Mouse (Mus musculus) cerebellum, adult 2 months (tissue): ENCODE measurements around the gene Mrpl34. TPM values are rescaled to one million over a fixed set of nuclear protein-coding genes. Genes with fewer than 3 reads are reported as not detected.
A peak's percentile ranks its signal among the peaks of the same experiment; 100 is the strongest.

Source experiments
- DNase-seq, 2 experiments: peaks; one replicate each; pipeline ENCODE4 v3.0.0; 2021
- H3K27ac ChIP-seq: fragments of 200-500 bp; 2 replicates; pipeline ENCODE4 v1.5.1; 2012; ENCODE audit warnings: low read length, control low read depth, inconsistent platforms; ENCODE audit not compliant: insufficient read depth
- H3K27me3 ChIP-seq: fragments of 200-500 bp; 2 replicates; pipeline ENCODE4 v1.6.1; 2012; ENCODE audit warnings: inconsistent platforms, mild to moderate bottlenecking, low read length, moderate library complexity; ENCODE audit not compliant: control insufficient read depth, insufficient read depth
- H3K4me1 ChIP-seq: fragments of 200-500 bp; 2 replicates; pipeline ENCODE4 v1.6.1; 2011; ENCODE audit warnings: low read length; ENCODE audit not compliant: control insufficient read depth, insufficient read depth
- H3K4me3 ChIP-seq: fragments of 200-500 bp; replicated peaks from 2 replicates; pipeline ENCODE3; 2011; ENCODE audit warnings: mild to moderate bottlenecking, low read depth, low read length, control low read depth; ENCODE audit not compliant: insufficient read depth
- CTCF ChIP-seq: fragments of 200-500 bp; IDR thresholded peaks from 2 replicates; pipeline ENCODE4 v1.5.1; 2011; ENCODE audit warnings: low read depth, mild to moderate bottlenecking, control low read depth, low read length, moderate library complexity, borderline replicate concordance; ENCODE audit not compliant: insufficient read depth
- POLR2A ChIP-seq: fragments of 200-500 bp; IDR thresholded peaks from 2 replicates; pipeline ENCODE4 v1.6.1; 2011; ENCODE audit warnings: low read length, control low read depth, borderline replicate concordance; ENCODE audit not compliant: insufficient read depth
- WGBS: fragments of 180-500 bp; shearing (Covaris S2); methylation state at CpG from one replicate; pipeline ENCODE4 v1.1.7; 2018; 5-methylcytosine and 5-hydroxymethylcytosine counted together
- polyA plus RNA-seq: library from polyadenylated mRNA; depleted of rRNA; stranded (reverse); fragments of >200 nt; gene quantifications from 2 replicates; pipeline ENCODE4 v1.2.3, GENCODE M21; 2012

Mrpl34 gene
- polyA plus RNA-seq, 1 experiment: 68.5 TPM

DNA sequence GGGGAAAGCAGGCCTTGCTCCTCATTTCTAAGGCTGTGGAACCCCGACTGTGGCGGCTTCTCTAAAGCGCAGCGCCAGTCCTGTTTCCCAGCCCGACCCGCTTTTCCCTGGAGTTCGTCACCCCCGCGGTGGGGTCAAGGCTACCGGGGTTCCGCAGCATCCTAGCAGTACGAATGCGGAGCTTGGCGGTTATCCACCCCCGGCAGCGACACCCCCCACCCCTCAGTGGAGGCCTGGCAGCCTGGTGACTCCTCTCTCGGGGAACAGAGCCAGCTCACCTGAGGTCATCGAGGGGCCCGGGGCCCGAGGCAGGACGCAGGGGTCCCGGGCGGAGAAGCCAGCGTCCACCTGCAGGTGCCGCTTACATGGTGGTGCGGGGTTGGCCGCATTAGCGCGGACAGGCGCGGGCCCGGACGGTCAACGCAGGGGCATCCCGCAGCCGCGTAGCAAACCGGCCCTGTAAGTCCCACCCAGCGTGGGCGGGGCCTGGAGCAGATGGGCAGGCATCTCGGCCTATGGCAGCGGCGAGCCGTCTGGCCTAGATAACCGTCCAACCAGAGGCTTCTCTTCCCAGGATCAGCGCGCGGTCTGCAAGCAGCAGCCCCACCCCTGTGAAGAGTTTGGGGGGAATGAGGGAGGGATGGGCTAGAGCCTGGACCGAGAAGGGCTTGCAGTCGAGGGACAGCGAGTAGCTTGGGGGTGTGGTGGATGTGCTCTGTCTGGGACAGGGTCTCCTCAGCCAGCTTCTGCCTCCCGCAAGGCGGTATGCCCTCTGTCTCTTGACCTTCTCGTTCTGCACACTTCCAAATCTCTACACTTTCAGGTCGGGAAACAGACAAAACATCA, 1.3 kb upstream of the Mrpl34 start, which contains the start of gene Abhd8:
TSS of gene Abhd8 (minus strand) at position 468 of the 846 bp plus-strand sequence.
- H3K4me1 ChIP-seq: peaks cover 21% of the 10 kb centered on the region
- WGBS: under 1% methylated on average over 55 of the region's 55 CpGs
- DNase-seq: peak; percentile 99 to 100

DNA sequence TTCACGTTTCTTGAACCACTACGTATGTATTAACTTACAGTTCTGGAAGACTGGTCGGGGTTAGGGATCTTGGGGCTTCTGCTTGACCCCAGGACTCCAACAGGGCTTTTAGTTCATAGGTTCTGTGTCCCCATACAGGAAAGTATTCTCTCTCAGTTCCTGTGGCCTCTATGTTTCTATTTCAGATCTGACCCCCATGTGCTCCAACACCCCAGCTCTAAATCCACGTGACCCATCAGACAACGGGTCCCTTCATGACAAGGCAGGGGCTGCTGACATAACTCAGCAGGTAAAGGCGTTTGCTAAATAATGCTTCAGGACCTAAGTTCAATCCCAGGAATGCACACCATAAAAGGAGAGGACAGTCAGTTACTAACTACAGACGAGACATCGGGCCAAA, 974 bp downstream of the Mrpl34 start:
- no peak overlapping the region for H3K4me3 ChIP-seq
- H3K4me1 ChIP-seq: peaks cover 24% of the 10 kb centered on the region
- H3K27me3 ChIP-seq: no peaks in the 10 kb centered on the region
- no peak for TF ChIP-seq CTCF
- no peak for TF ChIP-seq POLR2A
- DNase-seq: peak; percentile 16 to 17
- WGBS: 80% methylated on average over 8 of the region's 8 CpGs
- no peak overlapping the region for H3K27ac ChIP-seq

More for the DNA sequence above, 1.3 kb upstream of the Mrpl34 start, which contains the start of gene Abhd8:
- peak within 1 kb of the TSS; percentile 92 for H3K27ac ChIP-seq
- H3K4me3 ChIP-seq: peak within 1 kb of the TSS; percentile 77
- H3K27me3 ChIP-seq: no peaks in the 10 kb centered on the region
- TF ChIP-seq CTCF: no peak
- peak; percentile 77 for TF ChIP-seq POLR2A

DNA sequence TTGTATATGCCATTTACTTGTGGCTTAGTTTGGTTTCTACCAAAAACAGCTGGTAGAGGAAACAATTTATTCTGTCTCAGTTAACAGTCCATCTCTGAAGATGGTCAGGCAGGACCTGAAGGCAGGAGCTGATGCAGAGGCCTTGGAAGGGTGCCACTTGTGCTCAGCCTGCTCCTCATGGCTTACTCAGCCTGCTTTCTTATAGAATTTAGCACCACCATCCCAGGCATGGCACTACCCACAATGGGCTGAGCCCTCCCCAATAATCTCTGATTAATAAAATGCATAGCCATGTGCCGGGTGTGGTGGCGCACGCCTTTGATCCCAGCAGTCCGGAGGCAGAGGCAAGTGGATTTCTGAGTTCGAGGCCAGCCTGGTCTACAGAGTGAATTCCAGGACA, 1.4 kb downstream of the Mrpl34 start:
- peak; percentile 23 to 29 for DNase-seq
- TF ChIP-seq CTCF: no peak
- no peak for TF ChIP-seq POLR2A
- Histone ChIP-seq H3K4me1 (peaks cover 23% of the 10 kb centered on the region), H3K27ac (no peak overlapping the region), H3K27me3 (no peaks in the 10 kb centered on the region), H3K4me3 (no peak overlapping the region)
- WGBS: 96% methylated on average over 5 of the region's 5 CpGs

DNA sequence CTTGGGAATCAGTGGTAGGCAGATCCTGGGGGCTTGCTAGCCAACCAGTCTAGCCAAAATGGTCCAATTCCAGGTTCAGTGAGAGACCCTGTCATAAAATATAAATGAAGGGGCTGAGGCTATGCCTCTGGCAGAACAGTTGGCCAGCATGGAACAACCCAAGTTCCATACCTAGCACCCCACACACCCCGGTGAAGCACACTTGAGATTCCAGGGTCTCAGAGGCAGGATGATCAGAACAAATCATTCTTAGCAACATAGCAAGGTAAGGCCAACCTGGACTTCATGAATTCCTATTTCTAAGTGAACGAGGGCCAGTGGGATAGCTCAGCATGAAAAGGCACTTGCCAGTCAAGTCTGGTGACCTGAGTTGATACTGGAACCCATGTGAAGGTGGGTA, 2.4 kb downstream of the Mrpl34 start:
- WGBS: 91% methylated on average over 2 of the region's 2 CpGs
- no peak for TF ChIP-seq POLR2A
- no peak for TF ChIP-seq CTCF
- peaks cover 19% of the 10 kb centered on the region for H3K4me1 ChIP-seq

DNA sequence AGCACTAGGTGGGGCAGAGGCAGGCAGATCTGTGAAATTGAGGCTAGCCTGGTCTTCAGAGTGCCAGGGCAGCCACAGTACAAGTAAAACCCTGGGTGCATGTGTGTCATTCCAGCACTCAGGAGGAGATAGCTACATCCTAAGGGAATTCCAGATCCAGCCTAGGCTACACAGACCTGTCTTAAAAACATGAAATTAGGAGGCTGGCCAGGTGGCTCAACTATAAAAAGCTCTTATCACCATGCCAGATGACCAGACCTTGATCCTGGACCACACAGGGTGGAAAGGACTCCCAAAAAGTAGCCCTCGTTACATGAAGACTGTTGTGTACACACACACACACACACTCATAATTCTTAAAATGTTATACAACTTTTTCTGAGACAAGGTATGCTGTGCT, 3.2 kb downstream of the Mrpl34 start:
- Histone ChIP-seq H3K27ac (no peak overlapping the region), H3K27me3 (no peaks in the 10 kb centered on the region), H3K4me3 (no peak overlapping the region), H3K4me1 (peaks cover 18% of the 10 kb centered on the region)
- TF ChIP-seq CTCF (no peak), POLR2A (no peak)
- WGBS: 82% methylated on average over 1 of the region's 1 CpGs
- peak; percentile 17 to 20 for DNase-seq

More for the DNA sequence above, 2.4 kb downstream of the Mrpl34 start:
- H3K27ac ChIP-seq: no peak overlapping the region
- H3K27me3 ChIP-seq: no peaks in the 10 kb centered on the region
- H3K4me3 ChIP-seq: no peak overlapping the region
- peak; percentile 8 to 10 for DNase-seq

DNA sequence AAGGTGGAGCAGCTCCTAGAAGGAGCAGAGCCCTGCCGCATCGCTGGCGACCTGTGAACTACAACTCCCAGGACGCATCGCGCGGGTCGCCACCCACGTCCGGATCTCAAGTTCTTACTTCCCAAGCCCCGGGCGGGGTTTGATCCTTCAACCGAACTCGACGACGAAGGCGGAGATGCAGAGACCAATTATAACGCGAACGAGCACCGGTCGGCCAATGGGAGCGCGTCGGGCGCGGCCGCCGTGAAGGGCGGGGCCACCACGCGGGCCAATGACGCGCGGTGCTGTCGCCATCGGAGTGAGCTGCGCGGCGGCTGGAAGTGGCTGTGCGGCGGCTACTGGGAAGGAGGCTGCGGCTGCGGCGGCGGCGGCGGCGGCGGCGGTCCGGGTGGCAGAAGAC, 4.2 kb downstream of the Mrpl34 start, which contains the start of gene Dda1:
TSS of gene Dda1 (plus strand) at position 284 of the 400 bp plus-strand sequence.
- peak within 1 kb of the TSS; percentile 90 for H3K4me3 ChIP-seq
- peak; percentile 97 to 99 for DNase-seq
- WGBS: under 1% methylated on average over 47 of the region's 52 CpGs
- H3K27me3 ChIP-seq: no peaks in the 10 kb centered on the region
- peaks cover 17% of the 10 kb centered on the region for H3K4me1 ChIP-seq
- peak within 1 kb of the TSS; percentile 41; the same call in 1 of the 2 replicates for H3K27ac ChIP-seq
- no peak for TF ChIP-seq CTCF
- TF ChIP-seq POLR2A: peak; percentile 59

DNA sequence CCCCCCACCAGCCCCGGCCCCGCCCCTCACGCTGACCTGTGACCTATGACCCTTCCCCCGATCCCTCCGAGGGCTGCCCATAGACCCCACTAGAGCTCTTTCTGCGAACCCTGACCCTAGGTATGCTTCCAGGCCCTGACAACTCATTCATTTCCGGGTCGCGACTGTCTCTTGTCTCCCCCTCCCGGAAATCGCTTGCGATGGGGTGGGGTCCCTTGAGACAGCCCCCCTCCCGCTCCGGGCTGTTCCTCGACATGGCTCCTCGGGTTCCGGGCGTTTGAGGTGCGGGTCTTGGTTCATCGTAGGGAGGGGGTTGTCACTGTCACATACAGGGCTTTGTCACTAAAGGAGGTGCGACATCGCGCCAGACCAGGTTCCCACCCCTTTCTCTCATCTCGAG, 4.7 kb downstream of the Mrpl34 start:
- 1% methylated on average over 24 of the region's 24 CpGs for whole genome bisulfite sequencing
- Histone ChIP-seq H3K4me1 (peaks cover 15% of the 10 kb centered on the region), H3K27me3 (no peaks in the 10 kb centered on the region), H3K4me3 (peak overlapping the region; percentile 90), H3K27ac (peak overlapping the region; percentile 41; the same call in 1 of the 2 replicates)
- DNase-seq: peak in 1 of 2 experiments; percentile 61
- no peak for TF ChIP-seq CTCF
- no peak for TF ChIP-seq POLR2A
